Mouse (Mus musculus) heart, postnatal 36 days (tissue): Measurements from ENCODE around the gene Aurkb. TPM values are rescaled to one million over a fixed set of nuclear protein-coding genes. Genes with fewer than 3 reads are reported as not detected.
A peak's percentile ranks its signal among the peaks of the same experiment; 100 is the strongest.

ENCODE experiments used
- DNase-seq, 2 experiments: peaks; one replicate each; pipeline ENCODE4 v3.0.0; 2021 to 2022
- intact Hi-C: fragments of 180-260 bp; cut with DNase I; formaldehyde crosslinking; loops from one replicate; pipeline ENCODE4 v1.15.1; 2025
- total RNA-seq, 2 experiments: library from RNA; stranded (reverse); gene quantifications; 2 replicates each; pipeline ENCODE4 v1.2.3; 2021

Gene Aurkb
- total RNA-seq, 2 experiments from 2014 or later = 0.72 to 1.2 TPM

GRCm38 (mm10) chr11:69062761-69063224 is 17.3 kb downstream of the Aurkb start:
- intact Hi-C loops = loop anchor here (1.0 to 5.0 kb wide), 4 partner anchors 21 to 185 kb away; no protein-coding TSS in a partner anchor
- DNase-seq = peak; percentile 98 to 99

GRCm38 (mm10) chr11:69063413-69064201 is 18.2 kb downstream of the Aurkb start:
- DNase-seq = peak; percentile 89 to 90
- intact Hi-C loops = loop anchor here (1.0 to 5.0 kb wide), 2 partner anchors 61 to 184 kb away; no protein-coding TSS in a partner anchor

DNA sequence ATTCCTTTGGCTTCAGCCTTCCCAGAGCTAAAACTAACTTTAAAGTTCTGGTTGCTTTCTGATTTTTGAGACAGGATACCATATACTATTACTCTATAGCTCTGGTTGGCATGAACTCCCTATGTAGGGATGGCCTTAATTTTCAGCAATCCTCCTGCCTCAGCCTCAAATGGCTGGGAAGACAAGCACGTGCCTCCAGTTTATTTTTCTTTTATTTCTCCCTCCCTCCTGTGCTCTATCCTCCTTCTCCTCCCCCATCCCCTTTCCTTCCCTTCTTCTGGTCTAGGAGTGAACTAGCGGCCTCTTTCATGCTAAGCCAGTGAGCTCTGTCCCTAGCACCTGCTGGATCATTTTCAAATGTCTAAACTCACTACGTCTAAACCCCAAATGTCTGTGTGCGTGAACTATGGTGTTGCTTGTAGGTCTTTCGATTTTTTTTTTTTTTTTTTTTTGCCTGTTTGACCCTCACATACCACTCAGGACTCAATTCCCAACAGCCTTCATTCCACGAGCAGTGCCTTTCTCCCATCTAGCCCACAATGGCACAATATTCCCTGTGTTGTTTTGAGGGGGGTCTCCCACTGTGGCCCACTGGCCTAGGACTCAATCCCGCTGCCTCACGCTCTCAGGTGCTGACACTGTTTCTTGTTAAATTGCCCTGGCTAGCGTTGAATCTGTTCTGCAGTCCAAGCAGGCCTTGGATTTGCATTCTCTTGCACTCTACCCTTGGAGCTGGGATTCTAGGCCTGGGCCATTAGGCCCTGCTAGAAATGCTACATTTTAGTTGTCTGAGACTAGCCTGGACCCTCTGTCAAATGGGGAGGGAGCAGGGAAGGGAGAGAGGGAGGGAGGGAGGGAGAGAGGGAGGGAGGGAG is 19.0 kb downstream of the Aurkb start:
- DNase-seq = no peak
- intact Hi-C loops = loop anchor here (5.0 kb wide), 1 partner anchor 183 kb away; no protein-coding TSS in a partner anchor

GRCm38 (mm10) chr11:69065394-69065925 is 20.0 kb downstream of the Aurkb start:
- intact Hi-C loops = no loop called here
- no peak for DNase-seq

DNA sequence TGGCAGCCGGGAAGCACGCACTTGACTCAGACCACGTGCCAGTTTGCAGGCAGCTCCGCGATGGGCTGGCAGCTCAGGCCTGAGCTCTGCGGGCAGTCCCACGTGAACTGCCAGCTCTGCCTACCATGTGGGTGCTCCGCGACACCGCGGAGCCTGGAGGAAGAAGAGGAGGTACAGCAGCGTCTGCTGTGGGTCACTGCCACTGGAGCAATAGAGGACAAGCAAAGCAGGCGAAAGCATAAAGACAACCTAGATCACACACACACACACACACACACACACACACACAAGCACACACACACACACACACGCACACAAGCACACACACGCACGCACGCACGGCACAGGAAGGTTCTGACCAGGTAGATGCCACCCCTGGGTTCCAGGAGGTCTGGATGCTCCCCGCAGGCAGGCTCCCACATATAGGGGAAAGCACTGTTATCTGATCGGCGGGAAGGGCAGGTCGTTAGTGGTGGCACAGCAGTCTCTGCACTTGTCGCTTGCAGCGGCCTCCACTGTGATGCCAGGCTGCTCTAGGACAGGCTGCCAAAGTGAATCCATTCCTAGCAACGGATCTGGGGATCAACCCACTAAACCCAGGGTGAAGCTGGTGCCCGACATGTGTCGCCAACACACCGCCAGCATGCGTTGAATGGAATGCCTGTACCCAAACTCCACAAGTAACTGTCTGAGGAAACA is 20.9 kb downstream of the Aurkb start:
- intact Hi-C loops = no loop called here
- DNase-seq = peak; percentile 24 to 32

- DNase-seq = peak; percentile 89 to 93
- intact Hi-C loops = loop anchor here (1.0 kb wide), 2 partner anchors 51 to 83 kb away; no protein-coding TSS in a partner anchor
These were observed 21.5 kb downstream of the Aurkb start for GRCm38 (mm10) chr11:69066956-69067355.

- peak; percentile 35 to 47 for DNase-seq
- intact Hi-C loops = loop anchor here (1.0 kb wide), 2 partner anchors 51 to 83 kb away; no protein-coding TSS in a partner anchor
These were observed 22.2 kb downstream of the Aurkb start for GRCm38 (mm10) chr11:69067601-69068000.

- DNase-seq = peak in 1 of 2 experiments; percentile 39
- intact Hi-C loops = loop anchor here (2.0 kb wide), 1 partner anchor 19 kb away; the partner anchor contains the start of gene Vamp2
These were observed 24.6 kb downstream of the Aurkb start for GRCm38 (mm10) chr11:69070093-69070492.

DNA sequence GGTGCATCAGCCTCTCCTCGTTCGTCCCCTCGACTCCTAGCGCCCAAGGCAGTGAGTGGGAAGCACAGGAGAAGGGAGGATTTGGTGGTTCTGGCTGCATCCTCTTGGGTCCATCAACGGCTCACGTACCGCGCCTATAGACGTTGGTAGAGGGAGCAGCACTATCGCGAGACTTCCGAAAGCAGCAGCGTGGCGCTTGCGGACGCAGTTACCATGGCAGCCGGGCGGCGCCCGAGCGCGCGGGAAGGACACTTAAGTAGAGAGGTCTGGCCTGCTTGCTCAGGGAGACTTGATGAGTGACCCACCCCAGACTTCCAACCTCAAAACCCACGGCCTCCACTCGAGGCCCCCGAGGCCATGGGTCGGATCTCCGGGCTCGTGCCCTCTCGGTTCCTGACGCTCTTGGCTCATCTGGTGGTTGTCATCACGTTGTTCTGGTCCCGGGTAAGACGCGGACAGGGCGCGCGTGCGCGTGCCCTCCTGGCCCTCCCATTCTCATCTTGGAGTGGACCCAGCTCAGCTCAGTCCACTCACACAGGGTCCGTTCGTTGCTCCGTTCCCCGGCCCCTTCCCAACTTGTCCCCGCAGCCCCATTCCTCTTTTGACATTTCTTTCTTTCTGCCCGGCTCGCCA is 25.3 kb downstream of the Aurkb start, which contains the start of gene Tmem107:
Tmem107 (plus strand) TSS at position 217 of the 633 bp plus-strand sequence.
- intact Hi-C loops = loop anchor here (2.0 kb wide), 1 partner anchor 18 kb away; the partner anchor contains the start of gene Vamp2

GRCm38 (mm10) chr11:69071262-69071661 is 25.8 kb downstream of the Aurkb start:
- DNase-seq = no peak
- intact Hi-C loops = loop anchor here (2.0 kb wide), 1 partner anchor 18 kb away; the partner anchor contains the start of gene Vamp2

More for the DNA sequence above, 25.3 kb downstream of the Aurkb start, which contains the start of gene Tmem107:
- DNase-seq = peak; percentile 91 to 94

GRCm38 (mm10) chr11:69072234-69072633 is 26.8 kb downstream of the Aurkb start:
- no peak for DNase-seq
- intact Hi-C loops = no loop called here

DNA sequence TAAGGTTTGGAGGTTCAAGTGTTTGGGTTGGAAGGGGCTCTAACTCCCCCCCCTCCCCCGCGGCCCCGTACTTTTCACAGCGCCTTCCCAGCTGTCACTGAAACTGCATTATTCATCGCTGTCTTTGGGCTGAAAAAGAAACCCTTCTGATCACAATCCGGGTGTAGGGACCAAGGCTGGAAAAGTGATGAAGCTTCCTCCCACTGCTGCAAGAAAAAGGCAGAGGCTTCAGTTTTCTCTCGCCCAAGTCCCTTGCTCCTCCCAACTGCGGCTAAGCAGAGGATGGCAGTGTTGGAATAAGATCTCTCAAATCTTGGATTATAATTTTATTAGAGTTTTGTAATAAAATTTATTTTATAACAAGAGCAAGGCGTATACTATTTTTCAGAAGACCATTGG is 27.2 kb downstream of the Aurkb start:
- DNase-seq = no peak

GRCm38 (mm10) chr11:69073065-69073888 is 27.8 kb downstream of the Aurkb start:
- peak; percentile 76 to 87 for DNase-seq
- intact Hi-C loops = no loop called here

More for the DNA sequence above, 27.2 kb downstream of the Aurkb start:
- intact Hi-C loops = no loop called here

GRCm38 (mm10) chr11:69073951-69074775 is 28.7 kb downstream of the Aurkb start:
- intact Hi-C loops = no loop called here
- DNase-seq = no peak

DNA sequence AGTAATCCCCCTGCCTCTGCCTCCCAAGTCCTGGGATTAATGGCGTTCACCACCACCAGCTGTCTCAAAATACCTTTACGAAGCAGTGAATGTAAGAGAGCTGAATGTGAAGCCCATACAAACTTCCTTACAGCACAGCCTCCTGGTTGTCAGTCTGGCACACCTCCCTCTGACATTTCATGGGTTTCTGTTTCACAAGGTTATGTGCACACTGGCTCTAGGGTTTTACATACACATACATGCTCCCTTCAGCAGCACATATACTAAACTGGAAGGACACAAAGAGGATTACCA is 29.3 kb downstream of the Aurkb start:
- intact Hi-C loops = no loop called here
- no peak for DNase-seq

DNA sequence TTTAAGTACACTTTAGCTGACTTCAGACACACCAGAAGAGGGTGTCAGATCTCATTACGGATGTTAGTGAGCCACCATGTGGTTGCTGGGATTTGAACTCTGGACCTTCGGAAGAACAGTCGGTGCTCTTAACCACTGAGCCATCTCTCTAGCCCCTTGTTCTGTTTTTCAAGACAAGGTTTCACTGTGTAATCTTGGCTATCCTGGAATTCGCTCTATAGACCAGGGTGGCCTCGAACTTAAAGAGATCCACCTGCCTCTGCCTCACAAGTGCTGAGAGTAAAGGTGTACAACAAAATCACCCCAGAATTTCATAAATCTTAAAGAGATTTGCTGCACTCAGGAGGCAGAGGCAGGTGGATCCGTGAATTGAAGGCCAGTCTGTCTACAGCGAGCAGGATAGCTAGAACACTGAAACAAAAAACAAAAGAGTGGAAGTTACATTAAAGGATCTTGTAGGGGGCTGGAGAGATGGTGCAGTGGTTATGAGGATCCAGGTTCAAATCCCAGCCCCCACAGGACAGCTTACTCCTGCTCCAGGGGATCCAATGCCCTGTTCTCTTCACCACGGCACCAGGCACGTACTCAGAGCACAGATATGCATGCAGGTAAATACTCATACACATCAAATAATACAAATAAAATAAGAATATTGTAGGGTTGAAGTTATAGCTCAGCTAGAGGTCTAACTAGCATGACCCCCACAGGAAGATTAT is 30.5 kb downstream of the Aurkb start:
- intact Hi-C loops = no loop called here
- DNase-seq = no peak

DNA sequence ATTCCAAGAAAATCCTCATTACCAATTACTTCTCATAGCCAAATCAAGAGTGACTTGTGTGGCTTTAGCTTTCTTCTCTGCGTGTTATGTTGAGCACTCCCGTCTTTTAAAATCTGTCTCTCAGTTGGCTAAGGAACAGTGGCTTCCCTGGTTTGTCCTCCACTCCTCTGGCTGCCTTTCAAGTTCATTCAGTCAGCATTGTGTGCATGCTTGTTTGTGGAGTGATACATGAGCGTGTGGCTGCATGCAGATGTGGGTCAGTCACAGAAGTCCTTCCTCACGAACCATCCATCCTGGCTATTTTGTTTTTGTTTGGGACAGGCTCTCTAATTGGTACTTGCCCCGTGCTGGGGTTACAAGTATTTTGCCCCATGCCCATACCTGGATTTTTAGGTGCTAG is 31.1 kb downstream of the Aurkb start:
- DNase-seq = no peak
- intact Hi-C loops = no loop called here
